Mouse (Mus musculus) hematopoietic stem cell, adult 5-6 weeks (primary cell): Measurements from ENCODE around the gene Scgb1a1. TPM values are rescaled to one million over a fixed set of nuclear protein-coding genes. Genes with fewer than 3 reads are reported as not detected.
"Not testable (repeated sequence)": the region's sequence is repeated elsewhere in the genome, so short reads cannot be mapped to it uniquely, and the experiment has no call there.

ENCODE experiments used
- ATAC-seq, 2 experiments: fragments of 125-278 bp in 1 of 2; replicated peaks in 1 of 2; 2 replicates each; pipeline ENCODE4 v1.8.0; 2016 to 2017; ENCODE audit warnings: inconsistent platforms in 2 of 2, mild to moderate bottlenecking in 2 of 2, moderate number of reproducible peaks in 2 of 2, low read depth in 1 of 2, moderate TSS enrichment in 1 of 2; ENCODE audit not compliant: low FRiP score in 2 of 2, poor library complexity in 2 of 2, severe bottlenecking in 2 of 2, insufficient read depth in 1 of 2, low TSS enrichment in 1 of 2
- total RNA-seq: library from RNA; stranded (forward); fragments of 172-1452, 232-1000 nt; gene quantifications from 2 replicates; pipeline ENCODE4 v1.2.3, GENCODE M21; 2017

The Scgb1a1 gene
- total RNA-seq, 1 experiment from 2014 or later = not detected

DNA sequence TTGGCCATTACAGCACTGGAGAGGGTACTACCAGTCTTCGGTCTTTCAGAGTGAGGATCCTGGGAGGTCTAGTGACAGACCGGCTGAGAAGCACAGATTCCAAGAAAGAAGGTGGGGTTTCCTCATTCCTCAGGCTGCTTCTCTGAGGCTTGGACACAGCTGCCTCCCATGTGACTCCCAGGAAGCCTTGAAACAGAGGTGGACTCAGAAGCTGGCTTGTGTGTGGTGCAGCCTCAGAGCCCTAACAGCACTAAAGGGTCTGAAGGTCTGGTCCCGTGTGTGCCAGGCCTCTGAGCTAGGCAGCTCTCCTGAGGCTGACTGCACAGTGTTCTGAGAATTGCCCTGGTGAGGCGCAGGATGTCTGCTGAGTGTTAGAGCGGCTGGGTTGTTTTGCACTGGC, 18.3 kb upstream of the Scgb1a1 start:
- no peak for ATAC-seq

DNA sequence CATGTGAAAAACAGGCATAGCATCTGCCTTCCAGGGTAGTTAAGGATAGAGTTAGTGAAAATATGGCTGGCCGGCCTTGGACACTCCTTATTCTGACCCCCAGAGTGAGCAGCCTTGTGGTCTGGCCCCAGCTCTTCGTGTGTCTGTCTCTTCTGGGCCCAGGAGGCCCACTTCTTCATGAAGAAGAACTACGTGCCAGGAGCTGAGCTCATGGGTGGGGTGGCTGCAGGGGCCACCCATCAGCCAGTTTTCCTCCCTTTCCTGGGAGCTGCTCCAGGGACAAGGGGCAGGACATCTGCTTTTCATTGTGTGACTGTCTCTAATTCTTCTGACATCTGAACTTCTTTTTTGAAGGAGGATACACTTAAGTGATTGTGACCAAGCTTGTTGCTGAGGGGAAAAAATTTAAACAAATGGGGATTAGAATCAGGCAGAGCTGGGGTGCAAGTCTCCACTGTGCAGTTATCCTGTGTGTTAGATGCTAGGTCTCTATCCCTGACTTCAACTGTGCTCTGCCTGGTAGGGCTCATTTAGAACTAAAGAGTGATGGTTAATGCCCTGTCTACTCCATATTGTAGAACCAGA, 17.4 kb upstream of the Scgb1a1 start:
- ATAC-seq = no peak

DNA sequence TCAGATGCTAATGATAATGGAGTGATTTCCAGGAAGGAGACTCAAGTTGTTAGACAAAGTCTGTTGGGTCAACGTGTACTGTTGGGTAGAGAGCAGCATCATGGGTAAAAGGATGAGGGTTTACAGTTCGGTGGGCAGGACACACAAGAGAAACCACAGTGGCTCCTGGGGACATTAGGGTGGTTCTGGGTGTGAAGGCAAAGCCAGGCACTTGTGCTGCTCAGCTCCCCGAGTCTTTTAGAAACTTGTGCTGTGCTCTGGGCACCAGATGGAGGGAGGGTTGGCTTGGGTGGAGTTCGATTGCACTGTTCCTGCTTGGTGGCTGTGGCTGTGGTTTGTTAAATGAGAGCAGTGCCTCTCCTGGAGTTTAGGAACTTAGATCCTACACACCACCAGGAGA, 16.2 kb upstream of the Scgb1a1 start:
- ATAC-seq = no peak

DNA sequence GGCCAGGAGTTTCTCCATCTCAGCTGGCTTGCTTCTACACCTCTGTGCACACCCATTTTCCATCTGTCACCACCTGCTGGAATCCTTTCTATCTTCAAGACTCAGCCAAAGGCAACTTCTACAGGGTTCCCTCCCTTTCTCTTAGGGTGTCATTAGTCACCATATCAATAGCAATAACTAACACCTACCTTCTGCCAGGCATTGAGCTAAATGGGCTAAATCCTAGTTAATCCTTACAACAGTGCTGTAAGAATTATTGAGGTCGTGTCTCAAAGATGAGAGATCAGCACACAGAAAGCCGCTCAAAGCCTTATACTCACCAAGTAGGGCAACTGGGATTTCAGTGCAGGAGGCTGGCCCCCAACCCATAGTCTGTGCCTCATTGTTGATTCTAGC, 13.3 kb upstream of the Scgb1a1 start:
- no peak for ATAC-seq

DNA sequence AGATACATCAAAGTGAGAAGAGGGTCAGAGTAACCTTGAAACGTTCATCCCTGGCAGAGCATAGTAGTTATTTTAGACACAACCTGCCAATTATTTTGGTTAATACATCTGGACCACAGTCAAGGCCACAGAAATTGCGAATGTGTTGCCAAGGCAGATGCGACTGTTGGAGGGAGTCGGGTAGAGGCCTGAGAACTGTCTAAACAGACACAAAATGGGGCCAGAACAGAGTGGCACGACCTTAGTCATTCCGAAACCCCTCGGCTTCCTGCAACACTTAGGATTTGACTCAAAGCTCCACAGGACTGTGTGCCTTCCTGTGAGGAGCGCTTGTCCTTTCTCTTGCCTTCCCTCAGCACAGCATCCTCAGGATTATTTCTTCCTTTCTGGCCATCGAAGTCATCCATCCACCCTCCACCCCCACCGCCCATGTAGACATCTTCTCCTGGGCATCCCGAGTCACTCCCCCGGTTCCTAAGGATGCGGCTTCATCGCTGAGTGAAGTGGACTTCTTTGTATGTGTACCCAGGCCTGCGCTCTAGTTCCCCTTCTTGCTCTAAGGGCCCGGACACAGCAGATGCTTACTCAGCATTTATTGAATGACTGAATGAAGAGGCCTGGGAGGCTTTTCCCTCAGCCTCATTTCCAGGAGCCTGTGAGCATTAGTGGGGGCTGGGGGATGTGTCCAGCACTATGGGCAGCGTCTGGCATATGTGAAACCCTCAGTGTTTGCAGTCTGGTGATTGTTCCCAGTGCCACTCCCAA, 12.7 kb upstream of the Scgb1a1 start:
- 0 out of 4 replicates have a peak, but pooled peaks of 1 of the 2 experiments have one; percentile 37 for ATAC-seq

DNA sequence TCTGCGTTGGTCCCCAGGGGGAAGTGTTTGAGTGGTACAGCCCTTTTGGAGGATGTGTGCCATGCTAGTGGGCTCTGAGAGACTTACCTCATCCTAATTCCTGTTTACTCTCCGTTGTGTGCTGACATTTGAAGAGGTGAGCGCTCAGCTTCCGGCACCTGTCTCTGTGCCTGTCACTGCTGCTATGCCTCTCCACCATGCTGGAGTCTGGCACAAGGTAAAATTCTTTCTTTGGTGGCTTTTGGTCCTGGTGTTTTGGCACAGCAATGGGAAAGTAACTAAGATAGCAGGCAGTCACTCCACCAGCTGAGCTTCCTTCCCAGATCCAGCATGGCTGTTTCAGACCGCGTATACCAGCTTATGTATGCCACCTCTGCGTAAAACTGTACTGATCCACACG, 12.0 kb upstream of the Scgb1a1 start:
- no peak for ATAC-seq

DNA sequence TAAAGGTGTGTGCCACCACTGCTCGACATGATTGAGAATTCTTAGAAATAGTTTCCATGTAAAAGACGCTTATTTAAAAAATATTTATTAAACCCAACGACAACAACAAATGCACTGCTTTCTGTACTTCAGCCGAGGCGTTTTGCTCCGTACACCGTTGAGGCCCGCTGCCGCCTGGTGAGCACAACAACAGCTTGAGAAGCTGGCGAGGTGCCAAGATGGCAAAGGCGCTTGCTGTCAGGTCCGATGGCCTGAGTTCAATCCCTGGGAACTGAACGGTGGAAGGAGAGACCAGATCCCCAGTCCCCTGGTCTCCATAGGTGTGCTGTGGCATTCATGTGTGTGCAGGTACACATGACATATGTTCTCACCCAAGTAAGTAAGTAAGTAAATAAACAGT, 9.7 kb upstream of the Scgb1a1 start:
- no peak for ATAC-seq

DNA sequence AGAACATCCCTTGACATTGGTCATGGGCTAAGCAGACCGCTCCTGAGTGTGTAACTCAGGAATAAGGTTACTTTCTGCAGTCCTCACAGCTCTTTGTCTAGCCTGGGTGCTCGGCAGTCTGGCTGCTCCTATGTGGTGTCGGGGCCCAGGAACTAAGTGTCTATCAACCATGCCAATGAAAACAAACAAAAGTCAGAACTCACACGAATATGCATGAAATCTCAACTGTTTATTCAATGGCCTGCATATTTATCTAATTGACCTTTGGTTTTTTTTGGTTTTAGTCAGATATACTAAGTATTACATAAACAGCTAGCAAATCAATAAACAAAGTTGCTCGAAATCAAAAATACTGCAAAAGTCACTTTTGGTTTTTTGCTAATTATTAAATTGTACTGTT, 7.4 kb upstream of the Scgb1a1 start:
- ATAC-seq = no peak

DNA sequence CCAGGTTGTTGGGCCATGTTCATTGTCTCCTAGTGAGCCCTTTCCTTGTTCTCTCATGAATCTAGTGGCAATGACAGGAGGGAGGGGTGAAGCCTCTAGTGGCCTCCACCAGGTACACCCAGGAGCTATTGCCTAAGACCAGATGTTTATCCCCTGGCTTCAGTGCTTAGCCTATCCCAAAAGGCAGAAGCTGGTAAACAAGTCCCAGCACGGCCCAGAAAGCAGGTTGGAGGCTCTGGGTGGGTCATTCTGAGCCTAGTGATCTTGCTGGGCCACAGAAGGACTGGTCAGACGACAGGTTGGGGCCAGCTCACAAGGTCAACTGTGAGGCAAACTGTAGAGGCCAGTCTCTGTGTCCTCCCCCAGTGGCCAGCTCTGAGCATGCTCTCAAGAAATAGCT, 3.0 kb upstream of the Scgb1a1 start:
- no peak for ATAC-seq

DNA sequence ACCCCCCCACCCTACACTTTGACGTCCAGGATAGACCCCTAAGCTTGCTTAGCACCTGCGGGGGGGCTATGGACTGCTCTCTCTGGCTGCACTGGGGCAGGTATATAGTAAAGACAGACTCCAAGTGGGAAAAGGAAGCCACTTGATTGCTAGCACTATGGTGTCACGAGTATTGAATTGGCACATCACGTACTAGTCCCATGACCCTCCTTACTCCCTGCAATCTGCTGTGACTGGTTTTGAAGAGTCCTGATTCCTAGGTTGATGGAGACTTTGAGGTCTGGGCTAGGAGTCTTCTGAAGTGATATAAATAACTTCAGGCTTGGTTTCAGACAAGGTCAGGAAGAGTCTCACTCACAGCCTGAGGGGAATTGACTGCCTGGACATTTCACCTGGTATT, 2.4 kb upstream of the Scgb1a1 start:
- no peak for ATAC-seq

DNA sequence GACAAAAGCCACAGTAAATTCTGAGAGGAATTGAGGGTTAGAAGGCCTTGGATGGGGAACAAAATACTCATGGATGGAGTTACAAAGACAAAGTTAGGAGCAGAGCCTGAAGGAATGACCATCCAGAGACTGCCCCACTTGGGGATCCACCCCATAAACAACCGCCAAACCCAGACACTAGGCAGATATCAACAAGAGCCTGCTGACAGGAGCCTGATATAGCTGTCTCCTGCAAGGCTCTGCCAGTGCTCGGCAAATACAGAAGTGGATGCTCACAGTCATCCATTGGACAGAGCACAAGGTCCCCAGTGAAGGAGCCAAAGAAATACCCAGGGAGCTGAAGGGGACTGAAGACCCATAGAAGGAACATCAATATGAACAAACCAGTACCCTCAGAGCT, 3.9 kb downstream of the Scgb1a1 start:
- not testable (repeated sequence) for ATAC-seq

DNA sequence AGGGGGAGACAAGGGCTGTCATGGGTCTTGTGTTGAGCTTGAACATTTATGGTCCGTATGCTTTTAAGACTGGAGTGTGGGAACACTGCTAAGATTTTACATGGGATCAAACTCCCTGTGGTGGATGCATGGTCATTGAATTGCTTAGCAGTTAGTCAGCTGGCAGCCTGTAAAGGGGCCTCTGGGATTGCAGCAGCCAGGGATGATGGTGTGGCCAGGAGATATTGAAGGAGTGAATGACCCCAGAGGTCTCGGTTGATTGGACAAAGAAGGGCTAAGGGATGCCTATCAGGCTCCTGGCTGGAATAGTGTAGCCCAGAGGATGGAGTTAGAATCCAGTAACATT, 4.8 kb downstream of the Scgb1a1 start:
- ATAC-seq = no peak

DNA sequence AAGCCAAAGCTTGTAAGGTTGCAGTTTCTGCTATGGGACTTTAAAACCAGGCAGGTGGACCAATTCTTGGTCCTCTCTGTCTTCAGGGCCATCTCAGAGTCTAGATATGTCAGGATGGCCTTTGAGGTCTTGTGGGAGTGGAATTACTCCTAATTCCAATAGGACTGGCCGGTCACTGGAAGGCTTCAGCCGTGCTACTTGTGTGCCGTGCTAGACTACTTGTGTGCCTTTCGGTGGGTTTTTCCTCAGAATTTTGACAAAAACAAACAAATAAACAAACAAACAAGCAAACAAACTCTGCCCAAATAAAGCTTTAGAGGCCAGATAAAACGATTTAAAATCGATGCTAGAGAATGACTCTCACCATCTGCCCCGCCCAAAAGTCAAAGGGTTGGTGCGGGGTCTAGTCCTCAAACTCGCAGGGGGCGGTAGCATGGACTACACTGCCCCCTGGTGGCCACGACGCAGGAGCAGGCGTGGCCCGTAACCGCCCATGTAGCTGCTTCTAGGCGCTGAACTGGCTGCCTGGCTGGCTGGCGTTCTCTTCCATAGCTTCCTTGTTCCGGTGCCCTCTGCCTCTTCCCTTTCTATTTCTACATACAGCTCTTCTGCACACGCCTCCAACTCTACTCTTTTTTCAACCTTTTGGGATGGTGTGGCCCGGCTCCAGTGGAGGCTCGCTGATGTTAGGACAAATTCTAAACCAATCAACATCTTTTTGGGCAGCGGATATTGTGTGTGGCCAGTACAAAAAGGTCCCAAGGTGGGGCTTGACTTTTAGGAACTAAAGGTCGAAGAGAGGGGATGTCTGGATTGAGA, 5.4 kb downstream of the Scgb1a1 start:
- peak; percentile 96 to 97 for ATAC-seq

DNA sequence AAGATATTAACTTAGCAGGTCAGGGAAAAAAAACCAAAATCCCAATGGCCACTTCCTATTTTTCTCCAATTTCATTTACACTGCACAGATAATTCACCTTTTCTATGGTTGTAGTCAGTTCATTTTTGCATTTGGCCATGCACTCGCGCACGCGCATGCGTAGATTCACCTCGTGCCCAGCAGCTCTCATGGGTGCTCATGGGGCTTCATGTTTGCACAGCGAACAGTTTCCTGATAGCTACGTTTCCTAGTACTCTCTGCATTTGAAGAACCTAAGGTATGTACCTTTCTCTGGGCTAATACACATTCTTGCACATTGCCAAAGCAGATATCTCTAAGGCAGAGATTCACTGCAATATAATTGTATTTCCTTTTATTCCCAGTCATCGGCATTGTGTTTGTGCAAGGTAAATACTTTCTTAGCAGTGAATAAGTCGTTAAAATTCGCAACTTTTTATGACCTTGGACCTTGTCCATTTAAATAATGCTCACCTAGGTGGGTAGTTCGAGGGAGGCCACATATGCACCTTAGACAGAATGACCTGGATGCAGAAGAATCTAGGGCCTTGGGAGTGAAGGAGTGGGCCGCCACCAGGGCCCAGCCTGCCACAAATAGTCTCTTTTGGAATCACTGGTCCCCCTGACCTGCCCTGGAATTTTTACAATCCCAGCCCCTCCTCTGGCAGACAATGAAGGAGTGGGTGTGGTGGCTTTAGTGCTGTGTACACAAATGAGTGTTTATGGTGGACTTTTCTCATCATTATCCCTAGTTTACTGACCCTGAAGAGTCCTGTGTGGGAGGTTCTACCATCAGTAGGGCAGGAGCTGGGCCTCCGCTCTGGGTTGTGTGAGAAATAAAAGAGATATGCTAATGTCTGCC, 6.2 kb downstream of the Scgb1a1 start:
- no peak for ATAC-seq

DNA sequence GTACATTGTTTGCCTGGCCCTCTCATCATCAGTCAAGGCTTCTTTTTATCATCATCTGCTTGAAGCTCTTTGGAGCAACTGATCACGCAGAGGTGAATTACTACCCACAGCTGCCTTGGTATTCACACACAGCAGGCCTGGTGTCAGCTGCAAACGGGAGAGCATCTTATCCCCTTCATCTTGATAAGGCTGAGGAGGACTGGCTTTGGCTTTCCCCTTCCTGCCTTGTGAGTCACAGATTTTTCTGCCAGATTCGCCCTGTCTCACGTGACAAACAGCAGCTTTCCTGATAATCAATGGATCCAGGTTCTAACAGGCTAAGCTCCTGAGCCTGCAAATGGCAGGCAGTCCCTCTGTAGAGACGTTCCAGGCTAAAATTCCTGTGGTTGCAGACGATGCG, 7.8 kb downstream of the Scgb1a1 start:
- ATAC-seq = no peak

DNA sequence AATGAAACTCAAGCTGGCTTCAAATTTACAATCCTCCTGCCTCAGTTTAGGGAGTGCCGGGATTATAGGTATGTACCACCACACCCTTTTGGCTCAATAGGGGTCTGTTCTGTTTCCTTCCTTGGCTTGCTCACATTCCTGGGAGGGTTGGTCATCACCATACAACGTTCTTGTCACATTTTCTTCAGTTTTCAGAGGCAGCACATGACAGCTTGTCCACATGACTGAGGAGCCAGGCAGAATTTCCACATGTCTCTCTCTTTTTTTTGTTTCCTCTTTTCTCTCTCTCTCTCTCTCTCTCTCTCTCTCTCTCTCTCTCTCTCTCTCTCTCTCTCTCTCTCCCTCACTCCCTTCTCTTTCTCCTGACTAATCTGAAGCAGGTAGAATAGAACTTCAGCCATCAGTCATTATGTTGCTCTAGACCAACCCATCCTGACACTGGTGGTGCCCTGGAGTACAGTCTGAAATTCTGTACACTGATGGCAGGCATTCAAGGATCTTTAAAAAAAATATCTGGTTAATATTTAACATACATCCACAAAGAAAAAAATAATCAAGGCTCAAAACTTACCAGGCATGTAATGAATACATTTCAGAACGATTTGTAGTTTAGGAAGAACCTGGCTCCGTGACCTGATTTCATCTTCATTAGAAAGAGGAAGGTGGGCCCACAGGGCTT, 10.6 kb downstream of the Scgb1a1 start:
- no peak for ATAC-seq

DNA sequence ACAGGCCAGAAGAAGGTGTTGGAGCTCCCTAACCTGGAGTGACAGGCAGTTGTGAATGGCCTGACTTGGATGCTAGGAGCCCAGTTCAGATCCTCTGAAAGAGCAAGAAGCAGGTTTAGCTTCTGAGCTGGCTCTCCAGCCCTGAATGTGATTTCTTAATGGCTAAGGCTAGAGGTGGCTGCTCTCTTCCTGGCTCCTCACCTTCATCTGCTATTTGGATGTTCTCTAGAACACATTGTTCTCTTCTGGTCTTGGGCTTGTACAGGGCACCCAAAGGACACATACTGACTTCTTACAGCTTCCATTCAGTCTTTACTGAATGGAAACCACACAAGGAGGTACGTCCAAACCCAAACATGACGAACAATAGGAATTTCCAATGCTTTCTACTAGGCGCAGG, 11.7 kb downstream of the Scgb1a1 start:
- no peak for ATAC-seq
